Mouse (Mus musculus) hindbrain, embryonic 16.5 days (tissue): ENCODE data around the gene Gm14440. TPM values are rescaled to one million over a fixed set of nuclear protein-coding genes. Genes with fewer than 3 reads are reported as not detected.
"Not testable (repeated sequence)": the region's sequence is repeated elsewhere in the genome, so short reads cannot be mapped to it uniquely, and the experiment has no call there.

Experiments
- ATAC-seq: fragments of 200-750 bp; cut with Nextera tagmentation; 2 replicates; pipeline ENCODE4 v1.8.0; 2017; ENCODE audit warnings: moderate TSS enrichment, moderate library complexity
- H3K27ac ChIP-seq: fragments of 300-500 bp; sonication (generic); 2 replicates; pipeline ENCODE4 v1.5.1; 2014; ENCODE audit warnings: low read depth, mild to moderate bottlenecking, control low read depth, low read length, moderate library complexity
- H3K27me3 ChIP-seq: fragments of 300-500 bp; sonication (generic); replicated peaks from 2 replicates; pipeline ENCODE4 v1.6.1; 2014; ENCODE audit warnings: low read length; ENCODE audit not compliant: control insufficient read depth, insufficient read depth
- H3K36me3 ChIP-seq: fragments of 300-500 bp; sonication (generic); 2 replicates; pipeline ENCODE4 v1.6.1; 2014; ENCODE audit warnings: mild to moderate bottlenecking, low read length, moderate library complexity, mixed read lengths; ENCODE audit not compliant: control insufficient read depth, insufficient read depth
- H3K4me1 ChIP-seq: fragments of 300-500 bp; sonication (generic); 2 replicates; pipeline ENCODE4 v1.6.1; 2014; ENCODE audit warnings: low read depth, low read length; ENCODE audit not compliant: control insufficient read depth, insufficient read depth
- H3K4me2 ChIP-seq: fragments of 300-500 bp; sonication (generic); 2 replicates; pipeline ENCODE4 v1.6.1; 2014; ENCODE audit warnings: mild to moderate bottlenecking, low read length, control low read depth, moderate library complexity
- H3K4me3 ChIP-seq: fragments of 300-500 bp; sonication (generic); 2 replicates; pipeline ENCODE4 v1.5.1; 2014; ENCODE audit warnings: mild to moderate bottlenecking, low read length, control low read depth, moderate library complexity
- H3K9ac ChIP-seq: fragments of 300-500 bp; sonication (generic); 2 replicates; pipeline ENCODE4 v1.6.1; 2014; ENCODE audit warnings: low read depth, mild to moderate bottlenecking, control low read depth, low read length, moderate library complexity
- H3K9me3 ChIP-seq: fragments of 300-500 bp; sonication (generic); 2 replicates; pipeline ENCODE4 v1.6.1; 2014; ENCODE audit warnings: mild to moderate bottlenecking, low read length, moderate library complexity; ENCODE audit not compliant: control insufficient read depth
- WGBS: fragments of 180-500 bp; shearing (Covaris S2); extraction: QIAGEN DNeasy Blood & Tissue Kit; methylation state at CpG from one replicate; pipeline ENCODE4 v1.1.7; 2014; 5-methylcytosine and 5-hydroxymethylcytosine counted together
- polyA plus RNA-seq: library from polyadenylated mRNA; unstranded; fragments of >200 nt; fragmentation: Nextera tagmentation; extraction: Ambion mirVana; gene quantifications from 2 replicates; pipeline ENCODE4 v1.2.1, GENCODE M21; 2015

The Gm14440 gene
- polyA plus RNA-seq: not detected in 2 replicates

DNA sequence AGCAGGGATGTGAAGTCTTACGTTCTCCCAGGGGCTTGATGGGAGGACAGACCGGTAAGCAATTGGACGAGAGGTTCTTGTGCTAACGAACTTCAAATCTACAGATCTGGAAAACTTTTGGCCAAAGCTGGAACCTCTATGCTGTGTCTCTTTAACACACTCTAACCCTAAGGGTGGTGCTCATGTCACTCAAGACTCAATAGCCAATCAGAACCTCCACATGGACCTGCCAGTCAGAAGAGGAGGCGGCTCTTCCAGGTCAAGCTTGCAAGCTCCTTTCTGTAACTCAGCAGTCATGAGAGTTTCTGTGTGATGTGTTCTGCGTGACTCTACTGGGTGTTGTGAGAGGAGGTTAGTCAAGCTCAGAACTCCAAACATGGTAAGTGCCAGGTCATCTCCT is at the start of gene Gm14440:
Gene Gm14440 (plus strand): TSS at position 301 of the 400 bp plus-strand sequence.
- WGBS: no CpG with 5 or more reads among the region's 6 CpGs
- H3K9me3 ChIP-seq, H3K27me3 ChIP-seq, H3K36me3 ChIP-seq, H3K4me3 ChIP-seq, H3K9ac ChIP-seq, H3K27ac ChIP-seq, H3K4me1 ChIP-seq, ATAC-seq, H3K4me2 ChIP-seq: not testable (repeated sequence)

Other genes starting within 250 kb of the Gm14440 start
- gene Gm14393, start 207.3 kb upstream of the Gm14440 start, polyA plus RNA-seq: 0.62 TPM in 1 of 2 replicates, not detected in the other
- gene Gm14399, start 133.1 kb upstream of the Gm14440 start, polyA plus RNA-seq: 4.7 and 5.3 TPM in 2 replicates
- 0.99 and 1.1 TPM in 2 replicates for gene Gm14443, start 99.3 kb upstream of the Gm14440 start, polyA plus RNA-seq
- 10.8 and 11.9 TPM in 2 replicates for gene Gm14391, start 68.2 kb upstream of the Gm14440 start, polyA plus RNA-seq
- gene Gm4631, start 63.1 kb downstream of the Gm14440 start, polyA plus RNA-seq: 17.6 and 18.0 TPM in 2 replicates
- 3.4 and 4.9 TPM in 2 replicates for gene Zfp968, start 97.3 kb downstream of the Gm14440 start, polyA plus RNA-seq
- gene Gm4724, start 160.7 kb downstream of the Gm14440 start, polyA plus RNA-seq: 20.0 and 32.4 TPM in 2 replicates
- 8.3 TPM in 2 replicates for gene Zfp965, start 194.9 kb downstream of the Gm14440 start, polyA plus RNA-seq